Mouse (Mus musculus) heart, embryonic 13.5 days (tissue): Measurements from ENCODE around the gene A630076J17Rik. TPM values are rescaled to one million over a fixed set of nuclear protein-coding genes. Genes with fewer than 3 reads are reported as not detected.

Experiments
- ATAC-seq: fragments of 200-750 bp; cut with Nextera tagmentation; 2 replicates; pipeline ENCODE4 v1.8.0; 2017; ENCODE audit warnings: moderate TSS enrichment; ENCODE audit not compliant: insufficient number of reproducible peaks, low FRiP score, low TSS enrichment; ENCODE audit errors: extremely low read depth
- H3K27ac ChIP-seq: fragments of 300-500 bp; sonication (generic); replicated peaks from 2 replicates; pipeline ENCODE4 v1.5.1; 2015; ENCODE audit warnings: moderate library complexity, mild to moderate bottlenecking, inconsistent platforms
- H3K27me3 ChIP-seq: fragments of 300-500 bp; sonication (generic); replicated peaks from 2 replicates; pipeline ENCODE4 v1.6.1; 2015; ENCODE audit warnings: mild to moderate bottlenecking, inconsistent platforms
- H3K36me3 ChIP-seq: fragments of 300-500 bp; sonication (generic); 2 replicates; pipeline ENCODE4 v1.6.1; 2015; ENCODE audit warnings: mild to moderate bottlenecking, inconsistent platforms
- H3K4me1 ChIP-seq: fragments of 300-500 bp; sonication (generic); 2 replicates; pipeline ENCODE4 v1.6.1; 2015; ENCODE audit warnings: inconsistent platforms
- H3K4me2 ChIP-seq: fragments of 300-500 bp; sonication (generic); 2 replicates; pipeline ENCODE4 v1.6.1; 2015; ENCODE audit warnings: inconsistent platforms, mild to moderate bottlenecking, moderate library complexity
- H3K4me3 ChIP-seq: fragments of 300-500 bp; sonication (generic); 2 replicates; pipeline ENCODE4 v1.5.1; 2015; ENCODE audit warnings: moderate library complexity, mild to moderate bottlenecking, inconsistent platforms
- H3K9ac ChIP-seq: fragments of 300-500 bp; sonication (generic); 2 replicates; pipeline ENCODE4 v1.6.1; 2015; ENCODE audit warnings: inconsistent platforms, mild to moderate bottlenecking, moderate library complexity
- H3K9me3 ChIP-seq: fragments of 300-500 bp; sonication (generic); 2 replicates; pipeline ENCODE4 v1.6.1; 2016; ENCODE audit warnings: inconsistent platforms
- WGBS: fragments of 180-500 bp; shearing (Covaris S2); methylation state at CpG from one replicate; pipeline ENCODE4 v1.1.7; 2015; ENCODE audit warnings: mixed read lengths; 5-methylcytosine and 5-hydroxymethylcytosine counted together
- polyA plus RNA-seq: library from polyadenylated mRNA; unstranded; fragments of >200 nt; fragmentation: Nextera tagmentation; extraction: Ambion mirVana; gene quantifications from 2 replicates; pipeline ENCODE4 v1.2.1, GENCODE M21; 2015

A630076J17Rik gene
- not detected in 2 replicates for polyA plus RNA-seq

- H3K9me3 ChIP-seq, result no peaks in the 10 kb centered on the region
- no peak for ATAC-seq
- peaks cover 27% of the 10 kb centered on the region for H3K27me3 ChIP-seq
- no peaks in the 10 kb centered on the region for H3K36me3 ChIP-seq
- no peak within 1 kb of the TSS for H3K4me3 ChIP-seq
- H3K4me1 ChIP-seq, result peaks cover 12% of the 10 kb centered on the region
- peak within 1 kb of the TSS; percentile 28; the same call in 1 of the 2 replicates for H3K27ac ChIP-seq
- H3K4me2 ChIP-seq, result no peak within 1 kb of the TSS
- 32% methylated on average over 1 of the region's 1 CpGs for WGBS
- H3K9ac ChIP-seq, result no peak within 1 kb of the TSS
These were observed at the start of gene A630076J17Rik for GRCm38 (mm10) chr3:107230527-107230926. Gene A630076J17Rik, plus strand, starts transcription at chr3:107230614.

- Histone ChIP-seq H3K9ac (no peak overlapping the region), H3K4me1 (no peaks in the 10 kb centered on the region), H3K9me3 (no peaks in the 10 kb centered on the region), H3K27me3 (no peaks in the 10 kb centered on the region), H3K27ac (no peak overlapping the region), H3K4me3 (no peak overlapping the region), H3K4me2 (no peak overlapping the region), H3K36me3 (no peaks in the 10 kb centered on the region)
- 53% methylated on average over 2 of the region's 2 CpGs for WGBS
- ATAC-seq, result no peak
These were observed 49.6 kb upstream of the A630076J17Rik start for GRCm38 (mm10) chr3:107180860-107181259.

DNA sequence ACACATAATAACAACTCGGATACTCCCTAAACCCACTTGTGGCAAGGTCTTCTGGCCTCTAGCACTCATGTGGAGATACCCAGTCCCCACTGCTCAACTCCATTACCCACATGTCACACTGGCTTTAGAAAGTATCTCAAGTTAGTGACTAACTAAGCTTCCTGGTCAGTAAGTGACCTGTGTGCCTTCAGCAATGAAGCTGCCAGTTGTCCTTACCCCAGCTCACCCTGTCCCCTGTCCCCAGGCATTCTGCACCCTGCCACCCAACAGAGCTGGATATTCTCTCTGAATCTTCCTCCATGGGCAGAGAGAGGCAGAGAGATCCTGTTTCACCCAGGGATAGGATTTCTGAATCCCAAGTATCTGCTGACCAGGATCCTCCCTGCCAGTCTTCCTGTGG lies 47.7 kb upstream of the A630076J17Rik start, which contains the start of gene Kcna10:
Gene Kcna10, plus strand, starts transcription at position 301 of the 400 bp plus-strand sequence.
- H3K4me3 ChIP-seq, result no peak within 1 kb of the TSS
- H3K4me1 ChIP-seq, result no peaks in the 10 kb centered on the region
- H3K27ac ChIP-seq, result no peak within 1 kb of the TSS
- no peak within 1 kb of the TSS for H3K9ac ChIP-seq
- no peak within 1 kb of the TSS for H3K4me2 ChIP-seq
- no peaks in the 10 kb centered on the region for H3K36me3 ChIP-seq
- H3K27me3 ChIP-seq, result peaks cover 1% of the 10 kb centered on the region; the same call in 1 of the 2 replicates
- no peaks in the 10 kb centered on the region for H3K9me3 ChIP-seq
- no peak for ATAC-seq
- WGBS, result 62% methylated on average over 1 of the region's 1 CpGs

DNA sequence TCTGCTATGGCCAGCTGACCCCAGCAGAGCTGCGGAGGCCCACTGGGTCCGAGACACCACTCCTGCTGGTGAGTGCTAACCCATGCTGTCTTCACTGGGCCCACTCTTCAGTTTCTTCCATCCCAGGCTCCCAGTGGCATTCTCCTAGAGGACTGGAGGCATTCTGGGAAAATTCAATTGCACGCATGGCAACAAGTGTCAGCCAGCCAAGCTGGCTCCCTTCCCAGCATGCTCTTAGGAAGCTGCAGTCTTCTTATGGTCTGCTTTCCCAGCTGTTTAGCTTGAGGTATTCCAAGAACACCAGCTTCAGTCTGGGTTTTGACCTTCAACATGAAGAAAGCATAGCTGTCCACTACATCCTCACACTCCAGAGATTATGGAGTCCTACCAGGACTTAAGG lies 47.2 kb upstream of the A630076J17Rik start:
- Histone ChIP-seq H3K36me3 (no peaks in the 10 kb centered on the region), H3K9ac (no peak overlapping the region), H3K9me3 (no peaks in the 10 kb centered on the region), H3K27ac (no peak overlapping the region), H3K4me2 (no peak overlapping the region), H3K4me1 (no peaks in the 10 kb centered on the region), H3K4me3 (no peak overlapping the region), H3K27me3 (peaks cover 2% of the 10 kb centered on the region; the same call in 1 of the 2 replicates)
- ATAC-seq, result no peak
- 68% methylated on average over 3 of the region's 3 CpGs for WGBS

DNA sequence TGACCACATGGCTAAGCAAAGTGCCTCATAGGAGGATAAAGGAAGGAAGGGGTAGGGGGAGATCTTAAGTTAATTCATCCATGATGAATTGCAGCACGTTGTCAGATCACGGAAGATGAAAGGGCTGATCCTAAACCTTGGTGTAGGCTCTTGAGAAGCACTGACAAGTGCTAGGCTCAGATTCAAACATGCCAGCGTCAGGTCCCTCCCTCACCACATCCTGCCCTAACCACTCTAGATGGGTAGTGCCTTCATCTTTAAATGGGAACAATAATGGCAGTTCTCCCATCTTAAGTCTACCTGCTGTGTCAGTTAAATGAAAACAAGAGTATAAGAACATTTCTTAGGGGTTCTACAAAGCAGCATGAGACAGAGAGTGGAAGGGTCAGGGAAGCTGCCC lies 44.8 kb upstream of the A630076J17Rik start:
- Histone ChIP-seq H3K36me3 (no peaks in the 10 kb centered on the region), H3K9me3 (no peaks in the 10 kb centered on the region), H3K9ac (no peak overlapping the region), H3K4me3 (no peak overlapping the region), H3K4me2 (no peak overlapping the region), H3K27ac (no peak overlapping the region), H3K4me1 (no peaks in the 10 kb centered on the region), H3K27me3 (peaks cover 9% of the 10 kb centered on the region)
- WGBS, result 70% methylated on average over 3 of the region's 3 CpGs
- no peak for ATAC-seq

DNA sequence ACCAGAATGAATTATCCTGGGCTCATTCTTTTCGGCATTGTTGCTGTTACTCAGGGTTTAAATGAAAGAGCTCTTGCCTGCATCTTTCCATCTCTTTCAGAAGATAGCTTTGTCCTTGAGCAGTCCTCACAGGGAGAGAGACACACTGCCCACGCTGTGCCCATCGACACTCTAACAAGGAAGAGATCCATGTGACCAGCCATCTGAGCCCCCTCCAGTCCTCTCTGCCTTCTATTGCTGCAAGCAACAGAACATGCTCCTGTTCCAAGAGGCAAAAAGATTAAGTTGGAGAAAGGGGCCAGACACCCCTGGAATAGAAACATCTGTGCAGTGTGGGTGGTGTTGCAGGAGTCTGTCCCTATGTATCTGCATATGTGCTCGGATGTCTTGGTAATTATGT lies 43.4 kb upstream of the A630076J17Rik start:
- Histone ChIP-seq H3K27me3 (peaks cover 17% of the 10 kb centered on the region), H3K4me2 (no peak overlapping the region), H3K36me3 (no peaks in the 10 kb centered on the region), H3K4me3 (no peak overlapping the region), H3K4me1 (no peaks in the 10 kb centered on the region), H3K9ac (no peak overlapping the region), H3K27ac (no peak overlapping the region), H3K9me3 (no peaks in the 10 kb centered on the region)
- 69% methylated on average over 4 of the region's 4 CpGs for WGBS
- no peak for ATAC-seq

DNA sequence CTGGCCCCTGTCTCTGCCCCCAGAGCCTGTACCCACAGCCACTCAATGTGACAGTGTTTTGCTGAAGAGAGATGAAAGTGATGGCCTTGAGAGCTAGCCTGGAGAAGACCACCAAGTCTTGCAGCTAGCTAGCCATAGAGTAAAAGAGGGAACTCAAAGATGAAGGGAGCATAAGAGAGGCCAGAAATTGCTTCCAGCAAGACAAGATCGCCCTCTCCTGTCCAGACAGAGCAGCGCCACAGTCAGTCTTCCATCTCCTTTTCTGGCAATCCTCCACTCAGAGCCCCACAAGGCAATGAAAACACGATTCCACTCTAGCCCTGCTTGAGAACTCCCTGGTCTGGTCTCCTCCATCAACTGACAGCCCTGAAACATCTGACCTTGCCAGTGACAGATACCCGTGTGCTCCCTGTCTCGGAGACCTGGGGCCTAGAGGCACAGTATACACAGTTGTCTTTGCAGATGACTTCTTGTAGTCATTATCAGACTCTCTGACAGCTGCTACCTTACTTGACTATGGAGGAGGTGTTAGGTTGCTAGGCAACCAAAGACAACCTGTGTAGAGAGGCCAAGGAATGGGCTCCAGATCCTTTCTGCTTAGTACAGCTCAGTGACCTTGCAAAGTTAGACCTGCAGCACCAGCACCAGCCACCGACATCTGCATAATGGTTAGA lies 42.1 kb upstream of the A630076J17Rik start:
- WGBS, result 31% methylated on average over 6 of the region's 6 CpGs
- H3K9me3 ChIP-seq, result no peaks in the 10 kb centered on the region
- no peak overlapping the region for H3K9ac ChIP-seq
- ATAC-seq, result no peak
- H3K4me3 ChIP-seq, result no peak overlapping the region
- no peak overlapping the region for H3K4me2 ChIP-seq
- no peaks in the 10 kb centered on the region for H3K36me3 ChIP-seq
- no peaks in the 10 kb centered on the region for H3K4me1 ChIP-seq
- peaks cover 25% of the 10 kb centered on the region for H3K27me3 ChIP-seq
- no peak overlapping the region for H3K27ac ChIP-seq

- H3K4me1 ChIP-seq, result no peaks in the 10 kb centered on the region
- WGBS, result 40% methylated on average over 9 of the region's 9 CpGs
These were observed 28.9 kb upstream of the A630076J17Rik start for GRCm38 (mm10) chr3:107201310-107202180.

DNA sequence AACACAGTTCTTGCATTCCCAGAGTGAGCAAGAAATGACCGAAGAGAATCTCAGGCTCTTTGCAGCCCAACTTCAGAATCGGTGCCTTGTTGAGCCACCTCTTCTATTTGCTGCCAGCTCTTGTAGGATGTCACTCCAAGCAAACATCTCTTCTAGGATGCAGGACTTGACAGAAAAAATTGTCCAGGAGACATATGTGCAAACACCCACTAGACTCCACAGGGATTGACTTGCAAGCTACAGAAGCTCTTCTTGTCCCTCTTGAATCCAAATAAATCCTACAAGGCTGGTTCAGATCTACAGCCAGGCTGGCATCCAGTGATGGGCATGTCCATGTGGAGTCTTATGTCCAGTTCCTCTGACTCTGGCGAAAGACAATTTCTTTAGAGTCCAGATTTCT lies 26.0 kb upstream of the A630076J17Rik start:
- no peak overlapping the region for H3K4me3 ChIP-seq
- ATAC-seq, result no peak
- 0 out of 2 replicates have a peak, but pooled peaks cover 5% of the 10 kb centered on the region for H3K27me3 ChIP-seq
- H3K9ac ChIP-seq, result no peak overlapping the region
- H3K4me1 ChIP-seq, result peaks cover 7% of the 10 kb centered on the region
- no peaks in the 10 kb centered on the region for H3K36me3 ChIP-seq
- H3K27ac ChIP-seq, result no peak overlapping the region
- WGBS, result 80% methylated on average over 3 of the region's 3 CpGs
- H3K9me3 ChIP-seq, result no peaks in the 10 kb centered on the region
- H3K4me2 ChIP-seq, result no peak overlapping the region

More at GRCm38 (mm10) chr3:107201310-107202180, 28.9 kb upstream of the A630076J17Rik start:
- Histone ChIP-seq H3K9ac (no peak overlapping the region), H3K4me3 (no peak overlapping the region), H3K4me2 (no peak overlapping the region), H3K36me3 (no peaks in the 10 kb centered on the region), H3K9me3 (no peaks in the 10 kb centered on the region), H3K27me3 (0 out of 2 replicates have a peak, but pooled peaks cover 5% of the 10 kb centered on the region), H3K27ac (no peak overlapping the region)
- ATAC-seq, result no peak

DNA sequence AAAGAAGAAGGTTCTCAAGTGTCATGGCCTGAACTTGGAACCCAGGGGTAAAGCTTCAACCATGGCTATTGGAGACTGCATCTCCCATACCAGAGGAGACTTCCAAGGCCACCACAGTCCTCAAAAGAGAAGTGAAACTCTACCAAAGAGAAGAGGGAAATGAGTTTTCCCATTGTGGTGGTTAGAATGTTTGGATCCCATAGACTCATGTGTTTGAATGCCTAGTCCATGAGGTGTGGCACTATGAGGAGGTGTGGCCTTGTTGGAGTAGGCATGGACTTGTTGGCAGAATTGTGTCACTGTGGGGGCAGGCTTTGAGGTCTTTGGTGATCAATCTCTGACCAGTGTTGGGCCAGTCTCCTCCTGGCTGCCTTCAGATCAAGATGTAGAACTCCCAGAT lies 25.2 kb upstream of the A630076J17Rik start:
- H3K27ac ChIP-seq, result no peak overlapping the region
- no peaks in the 10 kb centered on the region for H3K36me3 ChIP-seq
- H3K4me2 ChIP-seq, result no peak overlapping the region
- H3K27me3 ChIP-seq, result 0 out of 2 replicates have a peak, but pooled peaks cover 5% of the 10 kb centered on the region
- H3K9me3 ChIP-seq, result no peaks in the 10 kb centered on the region
- peaks cover 7% of the 10 kb centered on the region for H3K4me1 ChIP-seq
- H3K9ac ChIP-seq, result no peak overlapping the region
- H3K4me3 ChIP-seq, result no peak overlapping the region
- no peak for ATAC-seq

- H3K36me3 ChIP-seq, result no peaks in the 10 kb centered on the region
- H3K9me3 ChIP-seq, result no peaks in the 10 kb centered on the region
- peaks cover 7% of the 10 kb centered on the region for H3K4me1 ChIP-seq
- no peak for ATAC-seq
- H3K27me3 ChIP-seq, result 0 out of 2 replicates have a peak, but pooled peaks cover 5% of the 10 kb centered on the region
- WGBS, result 9% methylated on average over 4 of the region's 4 CpGs
- H3K9ac ChIP-seq, result no peak overlapping the region
- no peak overlapping the region for H3K4me3 ChIP-seq
- no peak overlapping the region for H3K4me2 ChIP-seq
- no peak overlapping the region for H3K27ac ChIP-seq
These were observed 24.4 kb upstream of the A630076J17Rik start for GRCm38 (mm10) chr3:107205994-107206393.
